Mouse (Mus musculus) MEL (cell line): ENCODE results near the gene Jmjd8.

Experiments used
- CTCF ChIP-seq, 3 experiments: IDR thresholded peaks in 2 of 3; conservative IDR thresholded peaks in 1 of 3; 2 replicates each; pipeline ENCODE4 v1.5.1; 2011 to 2012; ENCODE audit warnings: low read length in 3 of 3, low read depth in 2 of 3, mild to moderate bottlenecking in 2 of 3, improper control_type of control experiment in 1 of 3, inconsistent platforms in 1 of 3, mixed read lengths in 1 of 3, moderate library complexity in 1 of 3; ENCODE audit not compliant: control insufficient read depth in 1 of 3, insufficient read depth in 1 of 3, poor library complexity in 1 of 3, severe bottlenecking in 1 of 3
- MAFK ChIP-seq: IDR thresholded peaks from 2 replicates; pipeline ENCODE4 v1.6.1; 2011; ENCODE audit warnings: low read depth, mild to moderate bottlenecking, low read length, improper control_type of control experiment, borderline replicate concordance
- MYC ChIP-seq: IDR thresholded peaks from 2 replicates; pipeline ENCODE4 v1.6.1; 2011; ENCODE audit warnings: low read depth, mild to moderate bottlenecking, low read length, improper control_type of control experiment, moderate library complexity
- USF1 ChIP-seq: IDR thresholded peaks from 2 replicates; pipeline ENCODE4 v1.6.1; 2014; ENCODE audit warnings: low read depth, mild to moderate bottlenecking, inconsistent platforms, low read length, improper control_type of control experiment, moderate library complexity
- USF2 ChIP-seq, 2 experiments: IDR thresholded peaks; 2 replicates each; pipeline ENCODE4 v1.6.1; 2011 to 2012; ENCODE audit warnings: improper control_type of control experiment in 2 of 2, low read length in 2 of 2, borderline replicate concordance in 1 of 2, inconsistent platforms in 1 of 2, low read depth in 1 of 2, mild to moderate bottlenecking in 1 of 2; ENCODE audit not compliant: insufficient read depth in 1 of 2

DNA sequence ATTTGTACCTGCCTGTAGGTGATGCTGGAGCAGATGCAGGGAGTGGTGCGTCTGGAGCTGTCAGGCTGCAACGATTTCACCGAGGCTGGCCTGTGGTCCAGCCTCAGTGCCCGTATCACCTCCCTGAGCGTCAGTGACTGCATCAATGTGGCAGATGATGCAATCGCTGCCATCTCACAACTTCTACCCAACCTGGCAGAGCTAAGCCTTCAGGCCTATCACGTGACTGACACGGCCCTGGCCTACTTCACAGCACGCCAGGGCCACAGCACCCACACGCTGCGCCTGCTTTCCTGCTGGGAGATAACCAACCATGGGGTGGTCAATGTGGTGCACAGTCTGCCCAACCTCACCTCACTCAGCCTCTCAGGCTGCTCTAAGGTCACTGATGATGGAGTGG lies 11.0 kb upstream of the Jmjd8 start:
- TF ChIP-seq CTCF (IDR thresholded peaks at IDR 0.05 in 2 of 3, conservative IDR thresholded peaks at IDR 0.05 in 1 of 3; ENCODE audit: control insufficient read depth in 1 of 3, insufficient read depth in 1 of 3, low read depth in 2 of 3, low read length in 3 of 3, poor library complexity in 1 of 3, severe bottlenecking in 1 of 3) (no peak), USF1 (0 out of 2 replicates have a peak, but pooled peaks have one; percentile 27), MYC (no peak), MAFK (no peak), USF2 (IDR thresholded peaks at IDR 0.05; ENCODE audit: borderline replicate concordance in 1 of 2, insufficient read depth in 1 of 2, low read depth in 1 of 2, low read length in 2 of 2) (no peak)
